Mouse (Mus musculus) lung, embryonic 14.5 days (tissue): ENCODE data around the gene Ifnk. TPM values are rescaled to one million over a fixed set of nuclear protein-coding genes. Genes with fewer than 3 reads are reported as not detected.
A peak's percentile ranks its signal among the peaks of the same experiment; 100 is the strongest.

ENCODE experiments used
- ATAC-seq: fragments of 200-750 bp; cut with Nextera tagmentation; 2 replicates; pipeline ENCODE4 v1.8.0; 2017; ENCODE audit warnings: mild to moderate bottlenecking, moderate TSS enrichment, moderate library complexity; ENCODE audit not compliant: insufficient read depth
- DNase-seq: peaks from one replicate; pipeline ENCODE4 v3.0.0-alpha.2; 2015
- H3K27ac ChIP-seq: fragments of 300-500 bp; sonication (generic); 2 replicates; pipeline ENCODE4 v1.5.1; 2014; ENCODE audit warnings: low read depth, mild to moderate bottlenecking, moderate library complexity
- H3K27me3 ChIP-seq: fragments of 300-500 bp; sonication (generic); 2 replicates; pipeline ENCODE4 v1.6.1; 2014; ENCODE audit warnings: low read length, control low read depth; ENCODE audit not compliant: insufficient read depth
- H3K36me3 ChIP-seq: fragments of 300-500 bp; sonication (generic); 2 replicates; pipeline ENCODE4 v1.6.1; 2014; ENCODE audit warnings: control low read depth; ENCODE audit not compliant: insufficient read depth
- H3K4me1 ChIP-seq: fragments of 300-500 bp; sonication (generic); 2 replicates; pipeline ENCODE4 v1.6.1; 2014; ENCODE audit warnings: antibody characterized with exemption, control low read depth; ENCODE audit not compliant: insufficient read depth
- H3K4me2 ChIP-seq: fragments of 300-500 bp; sonication (generic); 2 replicates; pipeline ENCODE4 v1.6.1; 2014; ENCODE audit warnings: mild to moderate bottlenecking
- H3K4me3 ChIP-seq: fragments of 300-500 bp; sonication (generic); 2 replicates; pipeline ENCODE4 v1.5.1; 2014; ENCODE audit warnings: low read depth, low read length
- H3K9ac ChIP-seq: fragments of 300-500 bp; sonication (generic); 2 replicates; pipeline ENCODE4 v1.6.1; 2014
- H3K9me3 ChIP-seq: fragments of 300-500 bp; sonication (generic); 2 replicates; pipeline ENCODE4 v1.6.1; 2016; ENCODE audit warnings: low read depth, low read length, control low read depth
- CTCF ChIP-seq: IDR thresholded peaks from 2 replicates; pipeline ENCODE4 v1.5.1; 2016; ENCODE audit warnings: antibody characterized with exemption, low read depth
- WGBS: fragments of 180-500 bp; shearing (Covaris S2); extraction: QIAGEN DNeasy Blood & Tissue Kit; methylation state at CpG from one replicate; pipeline ENCODE4 v1.1.7; 2014; 5-methylcytosine and 5-hydroxymethylcytosine counted together
- polyA plus RNA-seq: library from polyadenylated mRNA; unstranded; fragments of >200 nt; fragmentation: Nextera tagmentation; extraction: Ambion mirVana; gene quantifications from 2 replicates; pipeline ENCODE4 v1.2.1, GENCODE M21; 2014

Ifnk gene
- 0.32 and 0.39 TPM in 2 replicates for polyA plus RNA-seq

DNA sequence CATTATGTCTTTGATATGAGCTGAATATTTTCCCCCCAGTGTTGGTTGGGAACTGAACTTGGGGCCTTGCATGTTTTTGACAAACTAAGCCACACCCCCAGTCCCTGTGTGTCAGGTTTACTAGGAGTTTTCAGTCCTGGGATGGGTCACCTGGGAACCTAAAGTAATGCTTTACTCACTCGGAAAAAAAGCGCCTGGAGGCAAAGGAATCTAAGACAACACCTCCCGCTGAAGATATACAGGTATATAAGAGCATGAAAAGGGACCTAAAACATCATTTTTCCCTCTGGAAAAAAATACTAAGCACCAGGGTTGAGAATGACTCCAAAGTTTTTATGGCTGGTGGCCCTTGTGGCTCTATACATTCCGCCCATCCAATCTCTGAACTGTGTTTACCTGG lies at the start of gene Ifnk:
Gene Ifnk, plus strand, starts transcription at position 301 of the 400 bp plus-strand sequence.
- Histone ChIP-seq H3K4me1 (no peaks in the 10 kb centered on the region), H3K4me3 (no peak within 1 kb of the TSS), H3K9ac (no peak within 1 kb of the TSS), H3K27ac (no peak within 1 kb of the TSS), H3K36me3 (no peaks in the 10 kb centered on the region), H3K27me3 (no peaks in the 10 kb centered on the region), H3K9me3 (no peaks in the 10 kb centered on the region), H3K4me2 (no peak within 1 kb of the TSS)
- 83% methylated on average over 4 of the region's 4 CpGs for WGBS
- no peak for ATAC-seq
- no peak for TF ChIP-seq CTCF
- no peak for DNase-seq

DNA sequence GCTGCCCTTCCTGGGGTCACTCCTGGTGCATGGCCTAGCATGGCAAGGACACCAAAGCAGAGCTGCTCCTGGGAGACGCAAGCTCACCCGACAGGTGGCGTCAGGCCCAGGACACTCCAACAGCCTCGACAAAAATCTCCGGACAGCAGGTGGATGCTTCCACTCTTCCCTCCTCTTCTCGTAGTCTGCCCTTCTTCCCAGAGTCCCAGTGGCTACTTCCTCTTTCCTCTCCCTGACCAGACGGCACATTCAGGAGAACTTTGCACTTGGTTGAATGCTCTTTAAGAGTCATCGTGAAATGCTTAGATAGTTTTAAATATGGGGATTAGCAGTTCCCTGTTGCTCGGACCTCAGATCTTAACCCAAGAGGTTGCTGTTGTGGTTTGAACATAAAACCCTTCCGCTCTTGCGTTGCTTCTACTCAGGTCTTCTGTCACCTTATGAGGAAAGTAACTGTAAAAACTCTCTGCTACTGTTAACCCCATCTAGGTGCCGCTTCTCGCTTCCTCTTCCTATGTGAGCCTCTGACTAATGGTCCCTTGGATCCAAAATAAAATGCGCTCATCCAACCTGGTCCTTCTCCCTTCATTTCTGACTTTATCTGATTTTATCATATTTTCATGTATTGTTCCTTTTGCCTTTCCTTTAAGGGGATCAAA lies 46.6 kb upstream of the Ifnk start:
- Histone ChIP-seq H3K4me2 (no peak overlapping the region), H3K27me3 (no peaks in the 10 kb centered on the region), H3K9me3 (no peaks in the 10 kb centered on the region), H3K36me3 (no peaks in the 10 kb centered on the region), H3K4me1 (no peaks in the 10 kb centered on the region), H3K4me3 (no peak overlapping the region), H3K9ac (no peak overlapping the region), H3K27ac (no peak overlapping the region)
- WGBS = 77% methylated on average over 14 of the region's 14 CpGs
- TF ChIP-seq CTCF = no peak
- DNase-seq (no peak), ATAC-seq (no peak)

DNA sequence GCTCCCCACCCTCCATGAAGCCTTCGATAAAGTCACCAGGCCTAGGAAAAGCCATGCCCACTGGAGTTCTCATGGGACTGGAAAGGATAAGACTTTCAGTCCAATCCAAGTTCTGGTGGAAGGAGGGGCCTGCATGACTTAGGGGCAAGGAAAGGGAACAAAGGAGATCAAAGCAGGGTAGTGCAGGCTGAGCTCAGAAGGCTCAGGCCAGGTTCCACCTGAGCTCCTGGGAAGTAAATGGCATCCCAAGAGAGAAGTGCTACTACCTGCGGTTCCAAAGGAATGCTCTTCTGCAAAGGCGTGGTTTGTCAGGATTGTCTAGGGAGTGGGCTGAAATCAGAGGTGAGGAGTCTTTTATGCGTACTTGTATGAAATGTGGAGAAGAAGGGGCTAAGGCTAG lies 39.4 kb upstream of the Ifnk start:
- WGBS = 78% methylated on average over 4 of the region's 4 CpGs
- Histone ChIP-seq H3K4me1 (0 out of 2 replicates have a peak, but pooled peaks cover 3% of the 10 kb centered on the region), H3K27ac (no peak overlapping the region), H3K27me3 (no peaks in the 10 kb centered on the region), H3K36me3 (no peaks in the 10 kb centered on the region), H3K9ac (no peak overlapping the region), H3K4me2 (no peak overlapping the region), H3K9me3 (no peaks in the 10 kb centered on the region), H3K4me3 (no peak overlapping the region)
- ATAC-seq (peak; percentile 38; the same call in 1 of the 2 replicates), DNase-seq (no peak)
- TF ChIP-seq CTCF = no peak

DNA sequence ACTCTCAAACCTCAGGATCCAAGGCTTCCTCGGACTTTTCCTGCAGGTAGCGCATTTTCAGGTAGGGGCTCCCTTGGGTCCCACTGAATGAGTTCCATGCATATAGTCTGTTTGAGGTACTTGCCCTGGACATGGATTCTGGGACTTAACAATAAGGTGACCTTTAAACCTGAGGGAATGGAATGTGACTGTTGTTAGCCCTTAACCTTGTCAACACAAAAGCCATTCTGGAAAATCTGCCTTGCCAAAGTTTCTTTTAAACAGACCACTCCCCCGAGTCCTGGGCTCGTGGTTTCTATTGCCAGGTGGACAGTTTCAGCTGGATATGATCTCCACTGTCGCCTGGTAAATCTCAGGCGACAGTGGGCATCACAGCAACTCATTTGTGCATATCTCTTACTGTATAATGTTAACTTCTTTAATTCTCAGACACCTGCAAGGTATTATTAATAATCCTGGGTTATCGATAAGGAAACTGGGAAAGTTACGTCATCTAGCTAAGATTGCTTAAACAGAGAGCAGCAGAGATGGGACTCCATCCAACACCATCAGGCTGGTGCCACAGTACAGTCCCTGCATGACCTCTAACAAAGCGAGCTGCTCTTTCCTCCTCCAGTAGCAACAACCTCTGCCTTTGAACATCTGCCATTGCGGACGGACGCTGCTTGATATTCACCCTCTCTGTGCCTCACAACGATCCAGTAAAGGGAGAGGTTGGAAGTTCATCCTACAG lies 38.2 kb upstream of the Ifnk start:
- Histone ChIP-seq H3K27ac (no peak overlapping the region), H3K9me3 (no peaks in the 10 kb centered on the region), H3K4me2 (no peak overlapping the region), H3K36me3 (no peaks in the 10 kb centered on the region), H3K4me1 (0 out of 2 replicates have a peak, but pooled peaks cover 3% of the 10 kb centered on the region), H3K4me3 (no peak overlapping the region), H3K9ac (no peak overlapping the region), H3K27me3 (no peaks in the 10 kb centered on the region)
- DNase-seq (no peak), ATAC-seq (no peak)
- WGBS = 56% methylated on average over 13 of the region's 13 CpGs
- TF ChIP-seq CTCF = no peak

DNA sequence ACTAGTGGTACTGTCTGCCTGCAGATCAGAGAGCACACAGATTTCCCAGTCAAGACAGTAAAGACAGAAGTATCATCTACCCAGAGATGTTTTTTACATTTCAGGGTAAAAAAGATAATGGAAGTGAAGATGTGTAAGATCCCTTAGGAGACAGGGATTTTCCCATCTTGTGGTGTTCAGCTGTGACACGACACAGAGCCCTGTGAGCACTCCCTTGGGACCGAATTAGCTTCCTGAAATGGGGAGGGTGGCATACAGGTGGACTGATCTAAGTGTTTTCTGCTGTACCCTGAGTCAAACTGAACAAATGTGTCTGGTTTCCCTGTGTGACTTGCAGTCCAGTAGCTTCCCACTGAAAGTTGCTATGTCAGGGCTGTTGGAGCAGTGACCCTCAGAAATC lies 36.9 kb upstream of the Ifnk start:
- Histone ChIP-seq H3K27me3 (no peaks in the 10 kb centered on the region), H3K9me3 (no peaks in the 10 kb centered on the region), H3K4me3 (no peak overlapping the region), H3K9ac (no peak overlapping the region), H3K4me1 (0 out of 2 replicates have a peak, but pooled peaks cover 3% of the 10 kb centered on the region), H3K4me2 (no peak overlapping the region), H3K36me3 (no peaks in the 10 kb centered on the region), H3K27ac (no peak overlapping the region)
- 79% methylated on average over 2 of the region's 2 CpGs for WGBS
- TF ChIP-seq CTCF = no peak
- ATAC-seq (no peak), DNase-seq (no peak)

DNA sequence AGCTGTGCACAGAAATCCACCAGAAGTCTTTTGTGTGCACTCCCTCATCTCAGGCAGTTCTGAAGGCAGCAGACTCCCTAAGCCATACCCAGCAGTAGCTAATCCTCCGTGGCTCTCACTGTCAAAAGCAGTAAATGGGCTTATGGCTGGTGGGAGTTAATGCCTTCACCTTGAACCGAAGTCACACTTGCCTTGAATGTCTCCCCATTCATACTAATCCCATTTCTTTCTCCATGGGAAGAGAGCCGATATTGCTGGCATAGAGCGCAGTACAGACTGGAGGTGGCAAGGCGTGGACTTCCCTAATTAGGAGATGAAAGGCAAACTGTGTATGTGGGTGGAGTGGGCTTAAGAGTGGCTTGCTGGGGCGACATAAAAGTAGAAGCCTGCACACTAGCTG lies 35.9 kb upstream of the Ifnk start:
- Histone ChIP-seq H3K9ac (no peak overlapping the region), H3K4me1 (0 out of 2 replicates have a peak, but pooled peaks cover 3% of the 10 kb centered on the region), H3K9me3 (no peaks in the 10 kb centered on the region), H3K4me2 (no peak overlapping the region), H3K4me3 (no peak overlapping the region), H3K27ac (no peak overlapping the region), H3K27me3 (no peaks in the 10 kb centered on the region), H3K36me3 (no peaks in the 10 kb centered on the region)
- 69% methylated on average over 6 of the region's 6 CpGs for WGBS
- no peak for TF ChIP-seq CTCF
- no peak for ATAC-seq
- no peak for DNase-seq

DNA sequence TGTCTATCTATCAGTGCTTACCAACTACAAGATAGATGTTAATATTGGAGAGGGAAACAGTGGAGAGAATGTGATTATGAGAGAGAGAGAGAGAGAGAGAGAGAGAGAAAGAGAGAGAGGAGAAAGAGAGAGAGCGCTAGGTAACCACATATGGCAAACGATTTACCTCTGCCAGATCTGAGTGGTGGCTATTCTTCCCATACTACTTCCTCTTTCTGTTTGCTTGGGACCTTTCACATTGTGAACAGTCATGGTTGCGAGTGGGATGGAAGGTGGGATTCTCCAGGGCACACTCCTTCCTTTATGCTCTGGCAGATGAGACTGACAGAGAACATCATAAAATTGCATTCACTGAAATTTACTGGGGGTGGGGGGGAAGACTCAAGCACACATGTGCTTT lies 34.7 kb upstream of the Ifnk start:
- no peaks in the 10 kb centered on the region for H3K27me3 ChIP-seq
- TF ChIP-seq CTCF = no peak
- DNase-seq (no peak), ATAC-seq (no peak)
- H3K9ac ChIP-seq = no peak overlapping the region
- no peak overlapping the region for H3K27ac ChIP-seq
- peaks cover 6% of the 10 kb centered on the region; the same call in 1 of the 2 replicates for H3K4me1 ChIP-seq
- H3K4me2 ChIP-seq = no peak overlapping the region
- WGBS = 90% methylated on average over 3 of the region's 3 CpGs
- no peak overlapping the region for H3K4me3 ChIP-seq
- H3K9me3 ChIP-seq = no peaks in the 10 kb centered on the region
- H3K36me3 ChIP-seq = no peaks in the 10 kb centered on the region
